ENCODE assay signal across 9 mouse cellular contexts in the genomic region with DNA sequence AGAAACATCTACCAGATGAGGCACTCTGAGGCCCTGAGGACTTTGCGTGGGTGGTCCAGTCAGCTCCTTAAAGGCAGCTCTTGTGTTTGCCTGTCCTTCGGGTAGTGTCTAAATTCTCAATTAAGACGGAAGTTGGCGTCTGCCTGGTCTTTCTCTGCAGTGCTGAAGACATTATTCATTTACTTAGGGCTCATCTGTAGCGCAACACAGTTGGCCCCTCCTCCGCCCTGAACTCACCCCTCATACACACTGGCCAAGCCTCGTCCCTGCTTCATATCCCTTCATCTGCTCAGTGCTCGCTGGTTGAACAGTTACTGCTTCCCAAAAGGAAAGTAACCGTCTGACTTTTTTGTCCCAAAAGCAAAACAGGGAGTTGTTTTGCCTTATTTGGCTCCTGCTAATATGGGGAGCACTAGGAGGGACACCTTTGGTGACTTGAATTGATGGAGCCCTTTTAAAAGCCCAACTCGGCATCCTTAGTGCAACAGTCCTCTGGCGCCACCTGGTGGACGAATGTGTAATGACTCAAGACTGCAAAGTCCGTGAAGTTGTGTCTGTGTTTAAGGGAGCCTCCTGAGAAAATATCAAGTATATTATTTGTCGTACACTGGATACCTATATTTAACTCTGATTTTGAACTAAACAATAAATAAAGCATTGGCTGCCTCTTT. TPM values are rescaled to one million over a fixed set of nuclear protein-coding genes. Genes with fewer than 3 reads are reported as not detected.
A peak's percentile ranks its signal among the peaks of the same experiment; 100 is the strongest.
DNase-seq lines count a peak whose midpoint lies in the region; ATAC-seq and TF ChIP-seq lines count a peak whose summit lies in the region.
"Had no signal": no experiment of that assay in that cellular context is flagged by ENCODE, and none has a peak within 500 bp of the region (broad histone marks: within the 10 kb centered on the region; RNA-seq: fewer than 3 reads in every experiment).

No protein-coding gene starts in this region.

- no peaks in the 10 kb centered on the region for H3K4me1 ChIP-seq in forebrain, embryonic 14.5 days (ENCODE audit: control insufficient read depth, insufficient read depth, low read length)
- 0 out of 2 replicates have a peak, but pooled peaks cover 4% of the 10 kb centered on the region for H3K4me1 ChIP-seq in hindbrain, embryonic 14.5 days (replicated peaks; ENCODE audit: control insufficient read depth, insufficient read depth, low read length)
- H3K4me1 ChIP-seq in midbrain, embryonic 10.5 days: 0 out of 2 replicates have a peak, but pooled peaks cover 2% of the 10 kb centered on the region

- H3K27me3 ChIP-seq in Patski: no peaks in the 10 kb centered on the region
- no peaks in the 10 kb centered on the region for H3K27me3 ChIP-seq in forebrain, embryonic 14.5 days (replicated peaks; ENCODE audit: control insufficient read depth, insufficient read depth, low read length)
- no peaks in the 10 kb centered on the region for H3K27me3 ChIP-seq in hindbrain, embryonic 14.5 days (ENCODE audit: control insufficient read depth, insufficient read depth, low read length)
- H3K27me3 ChIP-seq in midbrain, embryonic 10.5 days (ENCODE audit: low read depth, poor library complexity, severe bottlenecking): no peaks in the 10 kb centered on the region

- H3K9ac ChIP-seq in forebrain, embryonic 14.5 days (ENCODE audit: low read length): no peak overlapping the region
- no peak overlapping the region for H3K9ac ChIP-seq in hindbrain, embryonic 14.5 days

- CTCF ChIA-PET in Patski (lab: Charles Lee): interaction anchor here (0.9 to 1.3 kb wide), 2 partner anchors 10 to 12 kb away, joined by 3 read pairs; no protein-coding TSS in a partner anchor

- H3K4me2 ChIP-seq in forebrain, embryonic 14.5 days (ENCODE audit: low read length): no peak overlapping the region
- H3K4me2 ChIP-seq in hindbrain, embryonic 14.5 days (replicated peaks): no peak overlapping the region

- no peaks in the 10 kb centered on the region for H3K36me3 ChIP-seq in forebrain, embryonic 14.5 days (ENCODE audit: control insufficient read depth, insufficient read depth, low read length)
- no peaks in the 10 kb centered on the region for H3K36me3 ChIP-seq in hindbrain, embryonic 14.5 days (replicated peaks; ENCODE audit: control insufficient read depth, insufficient read depth)
- H3K36me3 ChIP-seq in midbrain, embryonic 10.5 days: no peaks in the 10 kb centered on the region

- H3K9me3 ChIP-seq in forebrain, embryonic 14.5 days (replicated peaks; ENCODE audit: control insufficient read depth, low read length): no peaks in the 10 kb centered on the region
- no peaks in the 10 kb centered on the region for H3K9me3 ChIP-seq in hindbrain, embryonic 14.5 days (ENCODE audit: control insufficient read depth, low read length)
- no peaks in the 10 kb centered on the region for H3K9me3 ChIP-seq in midbrain, embryonic 10.5 days (replicated peaks)

- in situ Hi-C loops in Patski (cut with MboI; ENCODE audit: low pct_unique_long_range_greater_than_20kb): no loop called here

- no peak overlapping the region for H3K4me3 ChIP-seq in forebrain, embryonic 14.5 days (ENCODE audit: low read depth, low read length)
- H3K4me3 ChIP-seq in hindbrain, embryonic 14.5 days (replicated peaks; ENCODE audit: low read length): no peak overlapping the region
- H3K4me3 ChIP-seq in midbrain, embryonic 10.5 days: no peak overlapping the region
- H3K4me3 ChIP-seq: myocyte had no signal

- POLR2A ChIA-PET in Patski (lab: Charles Lee): no interaction called here

- DNase-seq in Patski (ENCODE audit: low read depth, low spot score): no peak
- DNase-seq in c-Kit-positive CD71-positive TER-119-positive erythroid progenitor cells, embryonic 14.5 days (ENCODE audit: low spot score): peak; percentile 65
- peak; percentile 84 for DNase-seq in forebrain, embryonic 14.5 days (ENCODE audit: low spot score)
- peak; percentile 94 for DNase-seq in hindbrain, embryonic 14.5 days (ENCODE audit: low spot score)
- peak; percentile 78 to 83 for DNase-seq in layer of hippocampus, postnatal 36 days
- DNase-seq in midbrain, embryonic 10.5 days (ENCODE audit: low spot score): peak; percentile 81
- DNase-seq in skeletal muscle tissue, adult 2 months (ENCODE audit: low read depth, low spot score): peak; percentile 56
- DNase-seq in urinary bladder, postnatal 4 days (ENCODE audit: low spot score in 2 of 2): peak; percentile 64 to 88

- ATAC-seq in Patski: peak; percentile 57
- ATAC-seq in forebrain, embryonic 14.5 days: 0 out of 2 replicates have a peak, but pooled peaks have one; percentile 40
- ATAC-seq in hindbrain, embryonic 14.5 days (ENCODE audit: low FRiP score): no peak

- 35% methylated on average over 14 of the region's 14 CpGs for WGBS in forebrain, embryonic 14.5 days
- 36% methylated on average over 14 of the region's 14 CpGs for WGBS in hindbrain, embryonic 14.5 days
- WGBS in midbrain, embryonic 10.5 days: 39% methylated on average over 14 of the region's 14 CpGs

- peak; percentile 93 for TF ChIP-seq CTCF in Patski (IDR thresholded peaks at IDR 0.05)

- no peak overlapping the region for H3K27ac ChIP-seq in forebrain, embryonic 14.5 days (ENCODE audit: low read depth, low read length)
- H3K27ac ChIP-seq in hindbrain, embryonic 14.5 days: no peak overlapping the region
- H3K27ac ChIP-seq in midbrain, embryonic 10.5 days (replicated peaks): no peak overlapping the region

RNA-seq across cellular contexts. Expression of gene Setd4, which starts 27.3 kb away (rescaled TPM):
- 18.5 TPM for polyA plus RNA-seq in Patski (2021)
- polyA plus RNA-seq in forebrain, embryonic 14.5 days (2014; fragmentation: Nextera tagmentation; extraction: Ambion mirVana): 14.9 and 17.0 TPM in 2 replicates
- 15.0 and 16.4 TPM in 2 replicates for polyA plus RNA-seq in hindbrain, embryonic 14.5 days (2014; fragmentation: Nextera tagmentation; extraction: Ambion mirVana)
- total RNA-seq in layer of hippocampus, postnatal 36 days (2021): 10 to 100 TPM; 10.1 to 13.8 TPM
- polyA plus RNA-seq in midbrain, embryonic 10.5 days (2016; fragmentation: Nextera tagmentation; extraction: Ambion mirVana): 13.0 and 14.5 TPM in 2 replicates

RNA-seq across cellular contexts. Expression of gene Cbr1, which starts 29.1 kb away (rescaled TPM):
- 137 TPM for polyA plus RNA-seq in Patski (2021)
- 143 and 145 TPM in 2 replicates for polyA plus RNA-seq in forebrain, embryonic 14.5 days (2014; fragmentation: Nextera tagmentation; extraction: Ambion mirVana)
- 129 and 134 TPM in 2 replicates for polyA plus RNA-seq in hindbrain, embryonic 14.5 days (2014; fragmentation: Nextera tagmentation; extraction: Ambion mirVana)
- 10 to 100 TPM; 70.2 to 72.8 TPM for total RNA-seq in layer of hippocampus, postnatal 36 days (2021)
- 82.1 and 84.6 TPM in 2 replicates for polyA plus RNA-seq in midbrain, embryonic 10.5 days (2016; fragmentation: Nextera tagmentation; extraction: Ambion mirVana)

RNA-seq across cellular contexts. Expression of gene Gm5678, which starts 51.4 kb away (rescaled TPM):
- 4.3 TPM for polyA plus RNA-seq in Patski (2021)
- not detected in 2 replicates for polyA plus RNA-seq in forebrain, embryonic 14.5 days (2014; fragmentation: Nextera tagmentation; extraction: Ambion mirVana)
- not detected in 2 replicates for polyA plus RNA-seq in hindbrain, embryonic 14.5 days (2014; fragmentation: Nextera tagmentation; extraction: Ambion mirVana)
- total RNA-seq in layer of hippocampus, postnatal 36 days (2021): 1 to 10 TPM; 2.8 to 4.1 TPM
- not detected in 2 replicates for polyA plus RNA-seq in midbrain, embryonic 10.5 days (2016; fragmentation: Nextera tagmentation; extraction: Ambion mirVana)
- polyA plus RNA-seq: myocyte had no signal
